8 mouse cellular contexts compared by ENCODE assay signal in the genomic region with DNA sequence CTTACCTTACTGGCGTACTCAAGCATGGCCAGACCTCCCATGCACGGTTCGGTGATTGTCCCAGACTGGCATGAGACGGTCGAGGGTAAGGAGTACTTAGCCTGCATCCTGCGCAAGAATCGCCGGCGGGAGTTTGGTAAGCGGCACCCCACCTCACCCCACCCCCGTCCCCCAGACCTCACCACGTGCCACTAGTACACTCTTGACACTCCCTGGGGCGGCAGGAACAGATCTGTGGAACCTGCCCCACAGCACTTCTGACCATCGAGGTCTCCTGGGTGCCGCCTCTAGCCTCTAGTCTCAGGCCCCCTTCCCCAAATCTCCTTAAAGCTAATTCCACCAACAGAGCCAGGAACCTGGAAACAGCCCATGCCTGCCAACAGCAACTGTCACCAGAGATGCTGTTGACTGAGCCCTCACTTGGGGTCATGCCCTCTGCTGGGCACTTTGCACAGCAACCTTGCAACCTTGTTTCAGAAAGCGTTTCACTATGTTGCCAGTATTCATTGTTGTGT. TPM values are rescaled to one million over a fixed set of nuclear protein-coding genes. Genes with fewer than 3 reads are reported as not detected.
DNase-seq lines count a peak whose midpoint lies in the region; ATAC-seq and TF ChIP-seq lines count a peak whose summit lies in the region.

No protein-coding gene starts in this region.

- ATAC-seq in Patski: no peak
- peak; percentile 57 for ATAC-seq in hindbrain, embryonic 12.5 days (ENCODE audit: low FRiP score)
- ATAC-seq in liver, embryonic 15.5 days (ENCODE audit: insufficient read depth): peak; percentile 38
- peak; percentile 49; the same call in 1 of the 2 replicates for ATAC-seq in neural tube, embryonic 11.5 days (ENCODE audit: insufficient read depth, low FRiP score, low TSS enrichment)

- H3K36me3 ChIP-seq in C2C12 (ENCODE audit: control insufficient read depth, insufficient read depth): no peaks in the 10 kb centered on the region
- H3K36me3 ChIP-seq in hindbrain, embryonic 12.5 days: no peaks in the 10 kb centered on the region
- H3K36me3 ChIP-seq in liver, embryonic 15.5 days (replicated peaks): no peaks in the 10 kb centered on the region
- no peaks in the 10 kb centered on the region for H3K36me3 ChIP-seq in neural tube, embryonic 11.5 days (ENCODE audit: control insufficient read depth, insufficient read depth, low read length)

- H3ac ChIP-seq in C2C12 (ENCODE audit: control insufficient read depth, insufficient read length, low read depth): peak overlapping the region; percentile 45

- DNase-seq in Patski (ENCODE audit: low read depth, low spot score): no peak
- peak; percentile 70 for DNase-seq in embryo, embryonic 10.5 days (ENCODE audit: low spot score)
- no peak for DNase-seq in neural tube, embryonic 11.5 days (ENCODE audit: low spot score)
- peak; percentile 16 for DNase-seq in yolk sac, embryonic 10.5 days (ENCODE audit: low spot score)
- DNase-seq in urinary bladder, adult 2 months (ENCODE audit: low spot score): no peak

- no peaks in the 10 kb centered on the region for H3K79me2 ChIP-seq in C2C12 (ENCODE audit: control insufficient read depth, insufficient read depth)

- POLR2A ChIA-PET in Patski (lab: Charles Lee): no interaction called here

- WGBS in hindbrain, embryonic 12.5 days: 2% methylated on average over 16 of the region's 16 CpGs
- WGBS in liver, embryonic 15.5 days (ENCODE audit: insufficient replicate concordance): under 1% methylated on average over 16 of the region's 16 CpGs
- 2% methylated on average over 16 of the region's 16 CpGs for WGBS in neural tube, embryonic 11.5 days

- peak; percentile 59 for TF ChIP-seq CTCF in C2C12 (IDR thresholded peaks at IDR 0.05; ENCODE audit: control insufficient read depth, insufficient read depth, insufficient read length)
- TF ChIP-seq CTCF in Patski (IDR thresholded peaks at IDR 0.05): peak; percentile 66

- H3K27me3 ChIP-seq in C2C12 (ENCODE audit: control insufficient read depth, insufficient read depth, insufficient read length) (no peaks in the 10 kb centered on the region), Patski (no peaks in the 10 kb centered on the region)
- H3K27me3 ChIP-seq in hindbrain, embryonic 12.5 days: peaks cover 2% of the 10 kb centered on the region; the same call in 1 of the 2 replicates
- H3K27me3 ChIP-seq in liver, embryonic 15.5 days: no peaks in the 10 kb centered on the region
- H3K27me3 ChIP-seq in neural tube, embryonic 11.5 days (ENCODE audit: control insufficient read depth, insufficient read depth, low read length): no peaks in the 10 kb centered on the region

- H3K9ac ChIP-seq in hindbrain, embryonic 12.5 days: peak overlapping the region; percentile 64
- peak overlapping the region; percentile 57 for H3K9ac ChIP-seq in liver, embryonic 15.5 days
- peak overlapping the region; percentile 49 for H3K9ac ChIP-seq in neural tube, embryonic 11.5 days (ENCODE audit: low read length)

- H3K4me2 ChIP-seq in hindbrain, embryonic 12.5 days (replicated peaks): peak overlapping the region; percentile 83
- H3K4me2 ChIP-seq in liver, embryonic 15.5 days: peak overlapping the region; percentile 95
- peak overlapping the region; percentile 65 for H3K4me2 ChIP-seq in neural tube, embryonic 11.5 days (ENCODE audit: low read depth)

- CTCF ChIA-PET in Patski (lab: Charles Lee): no interaction called here

- no peak overlapping the region for H3K27ac ChIP-seq in hindbrain, embryonic 12.5 days
- no peak overlapping the region for H3K27ac ChIP-seq in liver, embryonic 15.5 days (replicated peaks)
- H3K27ac ChIP-seq in neural tube, embryonic 11.5 days (ENCODE audit: low read depth, low read length): no peak overlapping the region

- in situ Hi-C loops in Patski (cut with MboI; ENCODE audit: low pct_unique_long_range_greater_than_20kb): no loop called here

- H3K79me3 ChIP-seq in C2C12 (ENCODE audit: low read depth): no peaks in the 10 kb centered on the region

- peak overlapping the region; percentile 35 for H3K4me3 ChIP-seq in C2C12 (ENCODE audit: insufficient read depth, poor library complexity, severe bottlenecking)
- peak overlapping the region; percentile 45 for H3K4me3 ChIP-seq in hindbrain, embryonic 12.5 days
- H3K4me3 ChIP-seq in liver, embryonic 15.5 days (replicated peaks): peak overlapping the region; percentile 64
- H3K4me3 ChIP-seq in neural tube, embryonic 11.5 days (ENCODE audit: low read depth, low read length): peak overlapping the region; percentile 49

- H3K9me3 ChIP-seq in hindbrain, embryonic 12.5 days (replicated peaks): no peaks in the 10 kb centered on the region
- H3K9me3 ChIP-seq in liver, embryonic 15.5 days (replicated peaks): no peaks in the 10 kb centered on the region
- H3K9me3 ChIP-seq in neural tube, embryonic 11.5 days (ENCODE audit: control insufficient read depth, low read length): no peaks in the 10 kb centered on the region

- H3K4me1 ChIP-seq in hindbrain, embryonic 12.5 days: peaks cover 17% of the 10 kb centered on the region
- peaks cover 33% of the 10 kb centered on the region for H3K4me1 ChIP-seq in liver, embryonic 15.5 days (replicated peaks)
- H3K4me1 ChIP-seq in neural tube, embryonic 11.5 days (ENCODE audit: control insufficient read depth, insufficient read depth, low read length): no peaks in the 10 kb centered on the region

TF ChIP-seq in C2C12, 6 proteins besides CTCF, POLR2A, EP300 and RAD21:
- TF ChIP-seq MAX (IDR thresholded peaks at IDR 0.05): peak; percentile 66
- TF ChIP-seq MYOD1 (IDR thresholded peaks at IDR 0.05; ENCODE audit: control insufficient read depth, insufficient read length, low read depth): no peak
- TF ChIP-seq FOSL1 (IDR thresholded peaks at IDR 0.05; ENCODE audit: insufficient read depth, low read length, poor library complexity, severe bottlenecking): no peak

RNA-seq across cellular contexts. Expression of gene Rsg1, which starts 0.6 kb away (rescaled TPM):
- polyA plus RNA-seq in C2C12 (2012; fragmentation: generic; extraction: Trizol) (1.6 TPM), Patski (2021) (1.9 TPM)
- 5.8 and 5.9 TPM in 2 replicates for polyA plus RNA-seq in hindbrain, embryonic 12.5 days (2016; fragmentation: Nextera tagmentation; extraction: Ambion mirVana)
- 1.2 and 1.4 TPM in 2 replicates for polyA plus RNA-seq in liver, embryonic 15.5 days (2015; fragmentation: Nextera tagmentation; extraction: Ambion mirVana)
- 5.4 and 6.5 TPM in 2 replicates for polyA plus RNA-seq in neural tube, embryonic 11.5 days (2014; fragmentation: Nextera tagmentation; extraction: Ambion mirVana)
- polyA plus RNA-seq in urinary bladder, adult 2 months (2012; rRNA removed): 2.4 and 2.6 TPM in 2 replicates

RNA-seq across cellular contexts. Expression of gene Arhgef19, which starts 24.9 kb away (rescaled TPM):
- polyA plus RNA-seq in C2C12 (2012; fragmentation: generic; extraction: Trizol) (26.7 TPM), Patski (2021) (4.8 TPM)
- 6.1 and 10.9 TPM in 2 replicates for polyA plus RNA-seq in hindbrain, embryonic 12.5 days (2016; fragmentation: Nextera tagmentation; extraction: Ambion mirVana)
- 1.5 TPM in 2 replicates for polyA plus RNA-seq in liver, embryonic 15.5 days (2015; fragmentation: Nextera tagmentation; extraction: Ambion mirVana)
- 1.2 and 2.3 TPM in 2 replicates for polyA plus RNA-seq in neural tube, embryonic 11.5 days (2014; fragmentation: Nextera tagmentation; extraction: Ambion mirVana)
- 8.3 and 13.5 TPM in 2 replicates for polyA plus RNA-seq in urinary bladder, adult 2 months (2012; rRNA removed)

Comparison
In these comparisons a context has a peak if more than half of its experiments do, and no peak if none do; other contexts are left out.
1. DNase-seq: peak in embryo, embryonic 10.5 days (single experiment) and yolk sac, embryonic 10.5 days (single experiment); none in Patski (single experiment), neural tube, embryonic 11.5 days (single experiment) and urinary bladder, adult 2 months (single experiment).
2. Peak in every context shown above with its lines, with median percentiles within 50 percentile points of each other: H3K4me3 ChIP-seq, H3K4me2 ChIP-seq and H3K9ac ChIP-seq.